Mouse (Mus musculus): ENCODE data around the gene B3gat3. TPM values are rescaled to one million over a fixed set of nuclear protein-coding genes. Genes with fewer than 3 reads are reported as not detected.
"Not testable (repeated sequence)": the region's sequence is repeated elsewhere in the genome, so short reads cannot be mapped to it uniquely, and the experiment has no call there.

The B3gat3 gene
- total RNA-seq, 2 experiments from 2014 or later: 21.4 to 24.2 TPM

DNA sequence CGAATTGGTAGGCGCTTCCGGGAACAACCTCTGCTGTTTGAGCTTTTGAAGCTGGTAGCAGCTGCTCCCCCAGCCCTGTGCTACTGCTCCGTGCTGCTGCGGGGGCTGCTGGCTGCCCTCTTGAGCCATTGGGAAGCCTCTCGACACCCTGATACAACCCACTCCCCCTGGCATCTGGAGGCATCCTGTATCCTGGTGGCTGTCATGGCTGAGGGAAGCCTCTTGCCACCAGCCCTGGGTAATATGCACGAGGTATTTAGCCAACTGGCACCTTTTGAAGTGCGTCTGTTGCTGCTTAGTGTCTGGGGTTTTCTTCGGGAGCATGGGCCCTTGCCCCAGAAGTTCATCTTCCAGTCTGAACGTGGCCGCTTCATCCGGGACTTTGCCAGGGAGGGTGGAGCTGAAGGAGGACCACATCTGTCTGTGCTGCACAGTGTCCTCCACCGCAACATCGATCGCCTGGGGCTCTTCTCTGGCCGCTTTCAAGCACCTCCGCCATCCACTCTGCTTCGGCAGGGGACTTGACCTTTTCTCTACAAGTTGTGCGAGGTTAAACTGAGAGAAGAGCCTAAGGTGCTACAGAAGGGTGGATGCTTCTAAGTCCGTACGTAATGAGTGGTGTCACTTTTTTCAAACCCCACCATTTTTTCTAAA is 22.8 kb upstream of the B3gat3 start:
- intact Hi-C loops (cut with DNase I; ENCODE audit: low total_unique reads): not testable (repeated sequence)
- peak; percentile 68 for DNase-seq

GRCm38 (mm10) chr19:8897865-8898495 is 22.2 kb upstream of the B3gat3 start, which contains the start of gene Ganab:
TSS of gene Ganab (plus strand) at chr19:8898071.
- intact Hi-C loops (cut with DNase I; ENCODE audit: low total_unique reads): no loop called here

DNA sequence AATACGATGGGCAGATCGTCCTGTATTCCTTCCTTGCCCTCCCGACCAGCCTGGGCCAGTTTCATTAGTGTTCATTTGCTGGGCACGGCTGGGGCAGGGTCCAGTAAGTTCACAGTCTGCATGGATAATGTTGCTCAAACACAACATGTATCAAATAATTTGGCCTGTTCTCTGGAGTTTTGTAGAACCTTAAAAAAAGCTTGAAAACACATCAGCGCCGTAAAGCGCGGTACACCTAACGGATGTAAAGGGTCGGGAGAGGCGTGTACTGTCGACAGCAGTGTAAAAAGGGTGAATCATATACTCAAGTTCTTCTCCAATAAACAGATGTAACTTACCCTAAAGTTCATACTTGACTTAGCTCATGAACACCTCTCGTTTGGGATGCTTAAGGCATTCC is 21.6 kb upstream of the B3gat3 start:
- intact Hi-C loops (cut with DNase I; ENCODE audit: low total_unique reads): no loop called here
- no peak for DNase-seq

More at GRCm38 (mm10) chr19:8897865-8898495, 22.2 kb upstream of the B3gat3 start, which contains the start of gene Ganab:
- DNase-seq: peak; percentile 96

GRCm38 (mm10) chr19:8899079-8899478 is 21.1 kb upstream of the B3gat3 start:
- intact Hi-C loops (cut with DNase I; ENCODE audit: low total_unique reads): no loop called here
- DNase-seq: no peak

- intact Hi-C loops (cut with DNase I; ENCODE audit: low total_unique reads): loop anchor here (10.0 kb wide), 1 partner anchor 51 kb away; the partner anchor contains the start of gene Tut1
- DNase-seq: no peak
These were observed 16.8 kb upstream of the B3gat3 start for GRCm38 (mm10) chr19:8903412-8903811.

DNA sequence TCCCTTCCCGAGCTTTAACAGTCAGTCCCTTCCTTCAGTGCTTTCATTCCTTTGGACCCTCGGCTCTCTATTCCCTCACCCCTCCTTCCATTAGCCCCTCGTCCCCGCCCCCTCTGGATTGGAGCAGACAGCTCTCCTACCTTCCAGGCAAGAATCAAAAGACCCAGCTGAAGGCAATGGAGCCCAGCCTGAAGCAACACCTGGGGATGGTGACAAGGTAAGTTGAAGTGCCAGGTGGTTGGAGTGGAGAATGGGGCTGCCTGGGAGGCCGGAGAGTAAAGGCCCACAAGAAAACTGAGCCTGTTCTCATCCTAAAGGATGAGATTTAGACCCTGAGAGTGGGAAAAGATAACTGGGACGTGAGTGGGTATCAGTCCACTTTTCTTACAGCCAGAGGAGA is 11.6 kb upstream of the B3gat3 start:
- intact Hi-C loops (cut with DNase I; ENCODE audit: low total_unique reads): loop anchor here (10.0 kb wide), 1 partner anchor 46 kb away; the partner anchor contains the start of gene Tut1
- no peak for DNase-seq

DNA sequence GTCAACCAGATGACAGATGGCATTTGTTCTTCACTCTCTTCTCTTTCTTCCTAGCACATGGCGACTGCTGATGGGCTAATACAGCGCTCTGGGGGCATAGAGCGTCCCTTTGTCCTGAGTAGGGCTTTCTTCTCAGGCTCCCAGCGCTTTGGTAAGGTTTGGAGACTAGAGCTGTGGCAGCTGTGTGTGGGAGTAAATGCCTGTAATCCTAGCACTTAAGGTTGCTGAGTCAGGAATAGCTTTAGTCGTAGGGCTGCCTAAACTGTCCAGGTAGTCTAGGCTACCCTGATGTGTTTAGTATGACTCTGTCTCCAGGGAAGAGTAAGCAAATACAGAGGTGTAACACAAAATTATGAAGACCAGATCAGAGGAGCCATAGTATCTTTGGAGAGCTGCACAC is 8.4 kb upstream of the B3gat3 start:
- intact Hi-C loops (cut with DNase I; ENCODE audit: low total_unique reads): no loop called here
- DNase-seq: no peak

- intact Hi-C loops (cut with DNase I; ENCODE audit: low total_unique reads): no loop called here
- DNase-seq: no peak
These were observed 6.0 kb upstream of the B3gat3 start for GRCm38 (mm10) chr19:8914212-8914611.

GRCm38 (mm10) chr19:8919000-8919399 is 1.2 kb upstream of the B3gat3 start:
- no peak for DNase-seq

DNA sequence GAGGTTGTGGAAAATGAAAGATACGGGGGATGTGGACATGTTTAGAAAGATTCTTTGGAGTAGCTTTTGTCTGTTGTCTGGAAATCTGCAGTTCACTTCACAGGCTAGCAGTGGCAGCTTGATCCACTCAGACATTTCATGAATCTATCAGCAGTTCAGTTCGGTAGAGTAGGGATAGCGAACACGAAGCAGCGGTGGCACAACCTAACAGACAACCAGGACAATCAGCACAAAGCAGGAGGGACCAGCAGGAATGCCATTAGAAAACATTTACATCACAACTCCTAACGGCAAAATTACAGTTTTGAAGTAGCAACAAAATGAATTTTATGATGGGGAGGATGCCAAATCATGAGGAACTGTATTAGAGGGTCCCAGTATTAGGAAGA is 496 bp upstream of the B3gat3 start:
- intact Hi-C loops (cut with DNase I; ENCODE audit: low total_unique reads): no loop called here
- no peak for DNase-seq

More at GRCm38 (mm10) chr19:8919000-8919399, 1.2 kb upstream of the B3gat3 start:
- intact Hi-C loops (cut with DNase I; ENCODE audit: low total_unique reads): no loop called here

GRCm38 (mm10) chr19:8920836-8921291 is 690 bp downstream of the B3gat3 start:
- intact Hi-C loops (cut with DNase I; ENCODE audit: low total_unique reads): no loop called here
- DNase-seq: no peak

- DNase-seq: no peak
- intact Hi-C loops (cut with DNase I; ENCODE audit: low total_unique reads): no loop called here
These were observed 1.6 kb downstream of the B3gat3 start for GRCm38 (mm10) chr19:8921741-8922140.

DNA sequence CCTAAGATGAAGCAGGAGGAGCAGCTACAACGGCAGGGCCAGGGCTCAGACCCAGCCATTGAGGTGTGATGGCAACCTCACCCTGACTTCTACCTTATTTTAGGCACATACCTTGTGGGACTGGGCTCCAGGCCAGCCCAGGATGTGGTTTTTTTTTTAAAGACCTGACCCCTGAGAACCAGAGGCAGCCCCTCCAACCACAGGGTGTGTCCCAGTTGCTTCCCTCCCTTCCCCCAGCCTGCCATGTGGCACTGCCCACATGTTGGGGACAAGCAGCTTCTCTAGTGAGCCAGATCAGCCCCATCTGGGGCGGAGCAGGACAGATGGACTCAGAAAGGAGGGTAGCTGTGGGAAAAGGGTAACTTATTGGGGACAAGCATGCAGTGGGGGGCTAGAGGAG is 6.6 kb downstream of the B3gat3 start:
- no peak for DNase-seq
- intact Hi-C loops (cut with DNase I; ENCODE audit: low total_unique reads): no loop called here

- DNase-seq: no peak
- intact Hi-C loops (cut with DNase I; ENCODE audit: low total_unique reads): no loop called here
These were observed 7.8 kb downstream of the B3gat3 start for GRCm38 (mm10) chr19:8927891-8928525.

- intact Hi-C loops (cut with DNase I; ENCODE audit: low total_unique reads): no loop called here
These were observed 8.6 kb downstream of the B3gat3 start for GRCm38 (mm10) chr19:8928689-8929223.

GRCm38 (mm10) chr19:8929224-8930088 is 9.3 kb downstream of the B3gat3 start, which contains the start of the genes Rom1 and Eml3:
TSS of gene Rom1 (minus strand) at chr19:8929356.
TSS of gene Eml3 (plus strand) at chr19:8929552.
- DNase-seq: peak; percentile 91
- intact Hi-C loops (cut with DNase I; ENCODE audit: low total_unique reads): no loop called here

More at GRCm38 (mm10) chr19:8928689-8929223, 8.6 kb downstream of the B3gat3 start:
- no peak for DNase-seq

GRCm38 (mm10) chr19:8930117-8930516 is 9.9 kb downstream of the B3gat3 start:
- DNase-seq: no peak
- intact Hi-C loops (cut with DNase I; ENCODE audit: low total_unique reads): no loop called here

GRCm38 (mm10) chr19:8930771-8931170 is 10.6 kb downstream of the B3gat3 start:
- DNase-seq: no peak
- intact Hi-C loops (cut with DNase I; ENCODE audit: low total_unique reads): no loop called here

GRCm38 (mm10) chr19:8936736-8937135 is 16.6 kb downstream of the B3gat3 start:
- DNase-seq: no peak
- intact Hi-C loops (cut with DNase I; ENCODE audit: low total_unique reads): no loop called here

All from gastrocnemius, postnatal 14 days (tissue).